In genomic region chr1:154223807-154224207, GRCm38 (mm10) we compare ENCODE assay signal across 10 mouse cellular contexts. TPM values are rescaled to one million over a fixed set of nuclear protein-coding genes. Genes with fewer than 3 reads are reported as not detected.
A peak's percentile ranks its signal among the peaks of the same experiment; 100 is the strongest.
DNase-seq lines count a peak whose midpoint lies in the region; ATAC-seq and TF ChIP-seq lines count a peak whose summit lies in the region.
"Had no signal": no experiment of that assay in that cellular context is flagged by ENCODE, and none has a peak within 500 bp of the region (broad histone marks: within the 10 kb centered on the region; RNA-seq: fewer than 3 reads in every experiment).

No protein-coding gene starts in this region.

- peak; percentile 26; the same call in 1 of the 2 replicates for TF ChIP-seq CTCF in brain, embryonic 14.5 days (IDR thresholded peaks at IDR 0.05; ENCODE audit: borderline replicate concordance, extremely low read depth, insufficient read depth, insufficient read length)

- no peak for TF ChIP-seq POLR2A in brain, embryonic 14.5 days (IDR thresholded peaks at IDR 0.05; ENCODE audit: borderline replicate concordance, extremely low read depth, insufficient read depth, insufficient read length, poor library complexity, severe bottlenecking)

- DNase-seq in embryo, embryonic 10 days (ENCODE audit: low spot score) = peak; percentile 28
- DNase-seq in embryo, embryonic 10.5 days (ENCODE audit: low spot score) = no peak
- DNase-seq in brain, embryonic 14.5 days (ENCODE audit: low read depth) = peak; percentile 72
- peak; percentile 58 to 66 for DNase-seq in layer of hippocampus, postnatal 36 days
- no peak for DNase-seq in heart, adult 9 months (ENCODE audit: low spot score in 2 of 2)
- DNase-seq: liver, postnatal 0 days had no signal

- no peaks in the 10 kb centered on the region for H3K9me3 ChIP-seq in neural tube, embryonic 14.5 days (ENCODE audit: control insufficient read depth, low read length)
- H3K9me3 ChIP-seq: stomach, embryonic 15.5 days had no signal

- H3K27me3 ChIP-seq in neural tube, embryonic 14.5 days (ENCODE audit: control insufficient read depth, insufficient read depth, low read length) = no peaks in the 10 kb centered on the region
- H3K27me3 ChIP-seq: stomach, embryonic 15.5 days had no signal

- H3K4me2 ChIP-seq in neural tube, embryonic 14.5 days (ENCODE audit: low read depth, low read length) = no peak overlapping the region
- H3K4me2 ChIP-seq: stomach, embryonic 15.5 days had no signal

- WGBS in neural tube, embryonic 14.5 days = 17% methylated on average over 1 of the region's 1 CpGs

- no peaks in the 10 kb centered on the region for H3K36me3 ChIP-seq in neural tube, embryonic 14.5 days (ENCODE audit: control insufficient read depth, insufficient read depth, low read length)
- H3K36me3 ChIP-seq: stomach, embryonic 15.5 days had no signal

- no peak overlapping the region for H3K4me3 ChIP-seq in neural tube, embryonic 14.5 days (ENCODE audit: low read depth, low read length)
- H3K4me3 ChIP-seq: stomach, embryonic 15.5 days had no signal

- no peaks in the 10 kb centered on the region for H3K4me1 ChIP-seq in neural tube, embryonic 14.5 days (ENCODE audit: control insufficient read depth, insufficient read depth, low read length)
- H3K4me1 ChIP-seq: stomach, embryonic 15.5 days had no signal

- no peak overlapping the region for H3K9ac ChIP-seq in neural tube, embryonic 14.5 days (replicated peaks; ENCODE audit: low read depth, low read length)
- H3K9ac ChIP-seq: liver, postnatal 0 days; stomach, embryonic 15.5 days had no signal

- no peak overlapping the region for H3K27ac ChIP-seq in neural tube, embryonic 14.5 days (ENCODE audit: low read depth, low read length)
- H3K27ac ChIP-seq: stomach, embryonic 15.5 days had no signal

- ATAC-seq in neural tube, embryonic 14.5 days (ENCODE audit: low read depth) = peak; percentile 78; the same call in 1 of the 2 replicates
- ATAC-seq in megakaryocyte-erythroid progenitor cell, adult 5-6 weeks (replicated peaks; ENCODE audit: low FRiP score, low TSS enrichment, poor library complexity, severe bottlenecking) = no peak
- no peak for ATAC-seq in monocyte, adult 5-6 weeks (replicated peaks; ENCODE audit: insufficient number of reproducible peaks, low FRiP score, low TSS enrichment, poor library complexity, severe bottlenecking)
- ATAC-seq: liver, postnatal 0 days had no signal

RNA-seq across cellular contexts. Expression of gene Zfp648, which starts 22.8 kb away (rescaled TPM):
- polyA plus RNA-seq in brain, embryonic 14.5 days (2012; rRNA removed) = 0.19 and 0.33 TPM in 2 replicates
- under 1 TPM; 0.22 to 0.40 TPM for total RNA-seq in layer of hippocampus, postnatal 36 days (2021)
- 0.83 and 0.91 TPM in 2 replicates for polyA plus RNA-seq in neural tube, embryonic 14.5 days (2014; fragmentation: Nextera tagmentation; extraction: Ambion mirVana)
- not detected in 2 replicates for total RNA-seq in megakaryocyte-erythroid progenitor cell, adult 5-6 weeks (2014; fragmentation: Nextera tagmentation)
- not detected in 2 replicates for total RNA-seq in megakaryocyte-erythroid progenitor cell, adult 5-6 weeks (2017)
- not detected in 3 replicates for total RNA-seq in monocyte, adult 5-6 weeks (2017)
- polyA plus RNA-seq: liver, postnatal 0 days; stomach, embryonic 15.5 days had no signal

Comparison
In these comparisons a context has a peak if more than half of its experiments do, and no peak if none do; other contexts are left out.
1. DNase-seq: peak in embryo, embryonic 10 days (single experiment), brain, embryonic 14.5 days (single experiment) and layer of hippocampus, postnatal 36 days (2 of 2); none in embryo, embryonic 10.5 days (single experiment) and heart, adult 9 months (0 of 2).